Mouse (Mus musculus): Measurements from ENCODE around the gene Shisal2a.

Shisal2a gene

GRCm38 (mm10) chr4:108339277-108339690, 43.9 kb downstream of the Shisal2a start:
- in situ Hi-C loops (cut with MboI; ENCODE audit: unreplicated experiment in 2 of 2): loop anchor here (5.0 to 25.0 kb wide), 7 partner anchors 153 to 826 kb away; partner anchors contain the start of gene Zfyve9 (in 1 of the 2)

GRCm38 (mm10) chr4:108338811-108339210, 44.3 kb downstream of the Shisal2a start:
- in situ Hi-C loops (cut with MboI; ENCODE audit: unreplicated experiment in 2 of 2): loop anchor here (5.0 to 25.0 kb wide), 7 partner anchors 153 to 826 kb away; partner anchors contain the start of gene Zfyve9 (in 1 of the 2)

GRCm38 (mm10) chr4:108338321-108338733, 44.8 kb downstream of the Shisal2a start:
- in situ Hi-C loops (cut with MboI; ENCODE audit: unreplicated experiment in 2 of 2): loop anchor here (5.0 to 25.0 kb wide), 7 partner anchors 154 to 826 kb away; partner anchors contain the start of gene Zfyve9 (in 1 of the 2)

GRCm38 (mm10) chr4:108337817-108338216, 45.3 kb downstream of the Shisal2a start:
- in situ Hi-C loops (cut with MboI; ENCODE audit: unreplicated experiment in 2 of 2): loop anchor here (5.0 to 25.0 kb wide), 7 partner anchors 154 to 827 kb away; partner anchors contain the start of gene Zfyve9 (in 1 of the 2)

GRCm38 (mm10) chr4:108336765-108337164, 46.4 kb downstream of the Shisal2a start:
- in situ Hi-C loops (cut with MboI; ENCODE audit: unreplicated experiment in 2 of 2): loop anchor here (5.0 to 25.0 kb wide), 7 partner anchors 156 to 828 kb away; partner anchors contain the start of gene Zfyve9 (in 1 of the 2)

GRCm38 (mm10) chr4:108335413-108335812, 47.7 kb downstream of the Shisal2a start:
- in situ Hi-C loops (cut with MboI; ENCODE audit: unreplicated experiment in 2 of 2): loop anchor here (5.0 to 25.0 kb wide), 7 partner anchors 157 to 829 kb away; partner anchors contain the start of gene Zfyve9 (in 1 of the 2)

GRCm38 (mm10) chr4:108332041-108332440, 51.1 kb downstream of the Shisal2a start:
- in situ Hi-C loops (cut with MboI; ENCODE audit: unreplicated experiment in 2 of 2): loop anchor here (10.0 to 25.0 kb wide), 4 partner anchors 163 to 833 kb away; partner anchors contain the start of gene Zfyve9 (in 1 of the 2)

GRCm38 (mm10) chr4:108329840-108330239, 53.3 kb downstream of the Shisal2a start:
- in situ Hi-C loops (cut with MboI; ENCODE audit: unreplicated experiment in 2 of 2): loop anchor here (10.0 to 25.0 kb wide), 6 partner anchors 165 to 835 kb away; partner anchors contain the start of gene Zfyve9 (in 1 of the 2)

GRCm38 (mm10) chr4:108327730-108328484, 55.2 kb downstream of the Shisal2a start, which contains the start of gene Coa7:
Coa7 (plus strand) TSS chr4:108328140.
- in situ Hi-C loops (cut with MboI; ENCODE audit: unreplicated experiment in 2 of 2): loop anchor here (10.0 to 25.0 kb wide), 3 partner anchors 253 to 459 kb away; partner anchors contain the start of gene Zfyve9 (in 1 of the 2)

GRCm38 (mm10) chr4:108327071-108327579, 56.0 kb downstream of the Shisal2a start:
- in situ Hi-C loops (cut with MboI; ENCODE audit: unreplicated experiment in 2 of 2): loop anchor here (10.0 to 25.0 kb wide), 3 partner anchors 252 to 460 kb away; partner anchors contain the start of gene Zfyve9 (in 1 of the 2)

GRCm38 (mm10) chr4:108323588-108323987, 59.6 kb downstream of the Shisal2a start:
- in situ Hi-C loops (cut with MboI; ENCODE audit: unreplicated experiment in 2 of 2): loop anchor here (5.0 to 25.0 kb wide), 10 partner anchors 66 to 1339 kb away; partner anchors contain the start of gene Cdkn2c (in 1 of the 2)

GRCm38 (mm10) chr4:108320627-108321380, 62.3 kb downstream of the Shisal2a start:
- in situ Hi-C loops (cut with MboI; ENCODE audit: unreplicated experiment in 2 of 2): loop anchor here (5.0 to 25.0 kb wide), 10 partner anchors 64 to 1341 kb away; partner anchors contain the start of gene Cdkn2c (in 1 of the 2)

GRCm38 (mm10) chr4:108319747-108320146, 63.4 kb downstream of the Shisal2a start:
- in situ Hi-C loops (cut with MboI; ENCODE audit: unreplicated experiment in 2 of 2): loop anchor here (5.0 to 25.0 kb wide), 10 partner anchors 62 to 1343 kb away; partner anchors contain the start of gene Cdkn2c (in 1 of the 2)

- in situ Hi-C loops (cut with MboI; ENCODE audit: unreplicated experiment in 2 of 2): loop anchor here in 1 of 2 experiments (25.0 kb wide), 1 partner anchor 1343 kb away; the partner anchor contains the start of gene Cdkn2c
These were observed 64.2 kb downstream of the Shisal2a start for GRCm38 (mm10) chr4:108318649-108319615.

All from v-Abl transformed pro-B cells (cell line).